Mouse (Mus musculus) fat pad, adult 2 months (tissue): ENCODE results near the gene Tas1r2.

ENCODE experiments used
- DNase-seq: peaks from one replicate; pipeline ENCODE4 v3.0.0-alpha.2; 2011; ENCODE audit warnings: low read depth, low spot score; ENCODE audit errors: extremely low read depth

Tas1r2 gene

DNA sequence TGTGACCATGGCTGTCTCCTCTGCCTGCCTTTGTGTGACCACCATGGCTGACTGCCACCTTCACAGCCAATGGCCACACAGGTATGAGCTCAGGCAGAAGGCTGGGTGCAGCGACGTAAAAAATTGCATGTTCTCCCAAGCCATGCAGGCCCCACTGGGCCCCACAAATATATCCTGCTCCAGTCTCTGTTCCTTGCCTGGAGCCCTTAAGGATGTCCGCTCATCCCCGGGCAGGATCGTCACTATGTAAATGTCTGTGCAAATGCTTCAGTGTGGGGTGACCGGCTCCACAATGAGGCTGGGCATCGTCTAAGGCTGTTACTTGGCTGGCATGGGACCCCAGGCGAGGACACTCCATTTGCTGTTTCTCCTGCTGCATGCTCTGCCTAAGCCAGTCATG lies at the start of gene Tas1r2:
Tas1r2 (plus strand) TSS at position 301 of the 400 bp plus-strand sequence.
- no peak for DNase-seq

DNA sequence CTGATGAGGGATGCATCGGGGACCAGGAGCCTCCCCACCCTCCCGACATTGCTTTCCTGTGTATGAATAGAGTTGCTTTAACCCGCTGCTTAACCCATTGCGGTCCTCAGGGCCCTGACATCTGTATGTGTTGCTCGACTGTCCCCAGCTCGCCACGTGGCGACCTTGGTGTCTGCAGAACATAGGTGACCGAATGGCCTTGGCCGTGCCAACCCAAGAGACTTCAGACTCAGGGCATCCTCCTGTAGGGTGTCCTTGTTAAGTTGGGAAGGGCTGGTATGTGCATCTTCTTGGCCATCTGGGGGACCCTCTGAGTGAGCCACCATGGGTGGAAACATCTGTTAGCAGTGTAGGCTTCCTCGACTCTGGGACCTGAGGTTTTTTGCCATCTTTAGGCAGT lies 48.1 kb upstream of the Tas1r2 start:
- DNase-seq = no peak

DNA sequence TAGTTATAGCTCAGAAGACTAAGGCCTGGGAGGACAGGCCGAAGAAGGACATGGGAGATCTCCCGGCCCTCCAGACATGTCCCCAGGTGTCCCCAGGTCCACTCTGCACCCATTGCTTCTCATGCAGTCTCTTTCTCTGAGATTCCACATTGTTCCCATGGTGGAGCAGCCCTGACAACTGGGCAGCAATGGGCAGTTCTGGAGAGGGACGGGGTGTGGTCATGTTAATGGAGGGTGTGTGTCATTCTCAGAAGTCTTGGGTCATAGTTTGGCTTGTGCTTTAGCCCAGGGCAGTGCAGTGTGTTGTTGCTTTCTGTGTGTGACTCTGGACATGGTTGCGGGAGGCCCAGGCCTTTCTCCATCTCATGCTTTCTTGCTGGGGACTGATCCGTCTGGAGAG lies 46.6 kb upstream of the Tas1r2 start:
- no peak for DNase-seq

DNA sequence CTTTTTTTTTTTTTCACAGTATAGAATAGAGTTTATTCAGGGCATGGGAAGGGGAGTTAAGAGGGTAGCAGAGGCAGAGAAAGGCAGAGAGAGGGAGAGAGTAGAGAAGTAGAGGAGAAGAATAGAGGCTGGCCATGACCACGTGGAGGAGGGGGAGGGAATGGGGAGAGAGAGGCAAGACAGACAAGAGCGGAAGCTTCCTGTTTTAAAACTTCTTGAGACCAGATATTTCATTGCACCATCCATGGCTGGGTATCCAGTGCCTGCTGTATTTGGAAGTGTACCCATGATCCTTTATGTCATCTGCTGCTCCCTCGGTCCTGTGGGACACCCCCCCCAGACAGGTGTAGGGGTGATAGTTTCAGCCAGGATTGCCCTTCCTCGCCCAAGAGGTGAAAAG lies 44.4 kb upstream of the Tas1r2 start:
- no peak for DNase-seq

DNA sequence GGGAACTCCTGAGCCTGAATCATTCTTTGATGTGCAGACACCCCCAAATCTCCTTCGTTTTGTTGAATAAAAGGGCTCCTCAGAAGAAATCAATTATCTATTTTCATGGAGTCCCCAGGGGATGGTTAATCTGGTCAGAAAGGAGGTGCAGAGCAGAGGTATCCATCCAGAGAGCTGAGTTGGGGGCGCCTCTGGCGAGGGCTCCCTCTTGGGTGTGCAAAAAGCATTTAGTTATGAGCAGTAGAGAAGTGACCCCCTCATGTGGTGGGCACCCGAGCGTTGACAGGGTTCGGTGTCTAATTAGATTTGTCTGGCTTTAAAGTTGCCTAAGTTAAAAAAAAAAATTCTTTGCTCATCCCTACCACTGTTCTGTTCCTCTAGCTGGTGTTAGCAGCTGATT lies 42.4 kb upstream of the Tas1r2 start:
- DNase-seq = no peak

DNA sequence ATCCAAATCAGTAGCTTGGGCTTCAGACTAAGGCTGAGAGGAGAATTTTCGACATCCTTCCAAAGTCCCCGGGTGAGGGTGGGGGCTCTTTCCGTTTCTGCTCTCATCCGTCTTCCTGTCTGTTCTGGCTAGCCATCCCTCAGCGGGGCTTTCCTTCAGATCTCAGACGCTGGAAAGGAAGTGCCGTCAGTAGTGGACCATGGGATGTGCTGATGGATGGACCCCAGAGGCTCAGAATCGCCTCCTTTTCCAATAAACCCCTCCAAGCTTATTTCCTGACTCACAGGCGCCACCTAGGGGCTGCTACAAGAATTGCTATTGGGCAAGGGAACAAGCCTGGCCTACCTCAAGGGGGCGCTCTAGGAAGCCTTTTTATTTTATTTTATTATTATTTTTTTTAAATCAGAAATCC lies 41.8 kb upstream of the Tas1r2 start:
- no peak for DNase-seq

DNA sequence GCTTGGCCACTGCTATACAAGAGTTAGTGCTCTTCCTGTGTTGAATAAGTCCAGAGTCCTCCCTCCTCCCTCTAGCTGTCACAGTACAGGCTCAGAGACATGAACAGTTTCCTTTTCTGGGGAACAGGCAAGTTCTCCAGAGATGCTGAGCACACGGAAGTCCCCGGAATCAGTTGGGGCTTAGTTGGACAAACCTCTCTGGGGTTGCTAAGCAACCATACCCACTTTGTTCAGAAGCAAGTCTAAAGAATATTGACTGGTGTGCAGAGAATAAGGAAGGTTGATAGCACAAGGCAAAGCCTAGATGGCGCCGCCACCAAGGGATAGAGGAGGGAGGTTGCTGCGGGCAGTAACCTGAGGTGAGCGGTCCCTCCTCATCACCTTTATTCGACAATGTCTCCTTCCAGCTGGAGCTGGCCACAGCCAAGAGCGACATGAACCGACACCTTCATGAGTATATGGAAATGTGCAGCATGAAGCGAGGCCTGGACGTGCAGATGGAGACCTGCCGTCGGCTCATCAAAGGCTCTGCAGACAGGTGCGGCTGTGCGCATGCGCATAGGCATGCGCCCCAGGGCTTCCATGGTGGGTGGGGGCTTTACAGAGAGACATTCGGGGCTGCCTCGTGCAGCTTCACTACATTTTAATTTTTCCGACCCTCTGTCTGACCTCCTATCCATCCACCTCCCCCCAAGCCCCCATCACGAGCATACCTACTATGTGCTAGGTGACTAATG lies 38.6 kb upstream of the Tas1r2 start:
- DNase-seq = no peak

DNA sequence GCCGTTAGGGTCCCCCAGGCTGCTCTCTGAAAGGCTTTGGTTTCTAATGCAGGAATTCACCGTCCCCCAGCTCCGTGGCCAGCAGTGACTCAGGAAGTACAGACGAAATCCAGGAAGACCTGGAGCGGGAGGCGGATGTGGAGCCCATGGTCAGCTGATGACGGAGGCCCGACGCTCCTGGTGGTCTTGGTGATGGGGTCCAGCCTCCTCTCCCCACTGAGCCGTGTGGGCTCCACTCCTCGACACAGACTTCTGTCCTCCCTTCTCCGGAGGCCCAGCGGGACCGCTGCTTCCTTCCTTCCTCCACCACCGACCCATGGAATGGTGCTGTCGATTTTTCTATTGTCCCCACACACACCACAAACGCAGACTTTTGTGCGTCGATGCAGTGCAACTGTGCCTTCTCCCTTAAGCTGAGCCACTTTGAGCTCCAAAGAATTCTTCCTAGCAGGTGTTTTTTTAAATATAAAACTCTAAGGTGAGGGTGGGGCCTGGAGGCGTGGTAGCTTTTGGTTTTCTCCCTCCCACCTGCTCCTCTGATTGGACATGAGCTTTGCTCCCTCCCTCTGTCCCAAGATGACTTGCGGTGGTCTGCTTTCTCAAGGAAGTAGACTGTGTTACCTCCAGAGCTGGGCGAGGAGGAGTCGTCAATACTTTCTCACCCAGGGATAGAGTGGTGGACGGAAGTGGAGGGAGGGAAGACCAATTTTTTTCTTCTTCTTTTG lies 36.9 kb upstream of the Tas1r2 start:
- DNase-seq = no peak

DNA sequence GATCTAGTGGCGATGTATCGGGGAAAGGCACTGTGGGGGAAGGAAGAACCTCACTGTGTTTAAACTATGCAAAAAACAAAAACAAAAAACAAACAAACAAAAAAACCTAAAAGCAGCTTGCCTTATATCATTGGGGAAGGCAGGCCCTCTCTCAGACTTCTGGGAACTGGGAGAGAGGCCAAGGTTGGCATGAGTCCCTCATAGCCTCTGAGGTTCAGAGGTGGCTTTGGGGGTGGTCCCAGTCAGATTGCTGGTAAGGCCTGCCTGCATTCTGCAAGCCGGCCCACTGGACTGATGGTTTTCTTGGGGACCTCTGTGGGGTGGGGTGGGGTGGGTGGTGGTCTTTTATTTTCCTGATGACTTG lies 36.4 kb upstream of the Tas1r2 start:
- DNase-seq = no peak

DNA sequence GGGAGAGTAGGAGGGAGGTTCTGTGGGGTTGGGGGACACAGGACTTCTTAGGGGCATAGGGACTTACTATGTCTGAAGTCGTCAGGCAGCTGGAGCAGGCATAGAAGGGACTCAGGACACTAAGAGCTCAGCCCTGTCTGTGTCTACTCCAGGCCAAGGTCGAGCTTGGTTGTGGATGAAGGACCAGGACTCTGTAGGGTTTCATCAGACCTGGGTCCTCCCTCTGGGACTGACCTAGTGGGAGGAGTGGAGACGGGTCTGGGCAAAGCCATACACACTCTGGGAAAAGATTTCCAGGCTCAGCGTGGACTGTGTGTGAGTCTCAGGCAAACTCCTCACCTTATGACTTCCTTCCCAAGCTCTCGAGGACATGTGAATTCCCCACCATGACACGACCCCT lies 33.6 kb upstream of the Tas1r2 start:
- DNase-seq = no peak

DNA sequence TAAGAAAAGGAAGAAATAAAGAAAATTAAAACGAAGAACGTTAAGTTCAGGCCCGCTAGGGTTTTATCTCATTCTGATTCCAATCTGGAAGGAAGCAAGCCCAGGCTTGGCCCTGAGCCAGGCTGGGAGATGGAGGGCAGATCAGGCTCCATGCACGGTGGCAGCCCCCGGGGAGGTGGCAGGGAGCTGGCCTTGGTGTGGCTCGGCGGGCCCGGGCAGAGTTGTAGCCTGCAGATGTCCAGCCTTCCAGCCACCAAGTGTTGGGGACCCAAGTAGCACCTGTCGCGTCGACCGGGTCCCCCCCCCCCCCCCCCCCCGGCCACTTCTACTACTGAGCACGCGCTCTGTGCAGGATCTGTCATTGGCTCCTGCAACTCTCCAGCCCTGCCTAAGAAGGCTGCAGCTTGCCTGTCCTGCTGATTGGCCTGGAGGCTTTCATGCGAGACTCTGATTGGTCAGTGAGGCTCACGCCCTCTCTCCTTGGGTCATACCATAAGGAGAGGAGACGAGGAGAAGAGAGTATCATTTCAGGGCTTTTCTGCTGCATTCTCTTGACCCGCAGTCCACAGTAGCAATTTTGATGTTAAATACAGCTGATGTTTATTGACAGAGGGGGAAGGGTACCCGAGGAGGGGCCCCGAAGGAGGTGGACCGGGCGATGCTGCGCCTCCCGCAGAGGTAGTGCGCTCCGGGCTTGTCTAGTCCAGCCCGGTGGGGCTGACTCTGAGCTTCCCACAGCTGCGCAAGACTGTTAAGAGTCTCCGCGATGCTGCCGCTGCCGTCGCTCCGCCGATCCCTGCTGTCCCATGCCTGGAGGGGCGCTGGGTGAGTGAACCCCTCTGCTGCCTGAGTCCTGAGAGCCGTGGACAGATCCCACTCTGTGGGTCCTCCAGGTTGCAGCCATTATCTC lies 30.7 kb upstream of the Tas1r2 start, which contains the start of gene Aldh4a1:
Aldh4a1 (plus strand) TSS at position 494 of the 910 bp plus-strand sequence.
- peak; percentile 96 for DNase-seq

DNA sequence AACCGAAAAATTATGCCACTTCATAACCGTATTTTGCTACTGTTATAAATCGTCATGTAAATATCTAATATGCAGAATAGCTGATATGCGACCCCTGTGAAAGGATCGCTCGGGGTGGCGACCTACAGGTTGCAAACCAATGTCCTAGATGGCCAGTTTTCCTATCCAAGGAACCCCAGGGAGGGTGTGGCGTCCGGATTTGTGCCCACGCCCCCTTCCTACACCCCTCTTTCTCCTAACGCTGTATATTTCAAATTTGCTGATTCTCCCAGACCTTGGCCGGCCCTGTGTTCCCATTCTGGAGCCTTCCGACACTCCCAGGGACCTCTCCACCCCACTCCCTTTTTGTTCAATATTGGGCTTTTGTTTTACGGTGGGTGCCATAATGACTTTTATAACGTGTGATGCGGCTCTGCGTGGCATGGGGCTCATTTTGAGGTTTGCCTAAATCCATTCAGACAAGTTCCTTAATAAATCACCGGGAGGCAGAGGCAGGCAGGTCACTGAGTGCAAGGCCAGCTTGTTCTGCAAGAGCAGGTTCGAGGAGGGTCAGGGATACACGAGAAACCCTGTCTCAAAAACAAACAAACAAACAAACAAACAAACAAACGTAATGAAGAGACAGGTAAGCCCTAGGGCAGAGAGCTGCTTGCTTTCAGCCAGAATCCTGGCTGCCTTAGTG lies 29.8 kb upstream of the Tas1r2 start:
- DNase-seq = no peak

DNA sequence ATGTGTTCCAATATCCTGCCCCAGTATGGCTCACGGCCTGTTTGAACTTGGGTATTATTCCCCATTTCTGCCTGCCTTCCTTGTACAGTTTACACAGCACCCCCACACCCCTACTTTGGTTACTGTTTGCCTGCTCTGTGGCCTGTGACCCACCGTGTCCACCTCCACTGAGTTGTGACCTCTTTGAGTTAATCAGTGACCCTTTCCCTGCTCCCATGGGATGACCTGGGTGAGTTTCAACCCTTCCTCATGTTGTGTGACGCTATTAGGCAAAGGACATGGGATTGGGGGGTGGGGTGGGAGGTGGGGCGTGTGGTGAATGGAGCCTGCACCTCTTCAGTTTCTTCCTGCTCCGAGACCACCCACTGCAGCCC lies 29.2 kb upstream of the Tas1r2 start:
- DNase-seq = no peak

DNA sequence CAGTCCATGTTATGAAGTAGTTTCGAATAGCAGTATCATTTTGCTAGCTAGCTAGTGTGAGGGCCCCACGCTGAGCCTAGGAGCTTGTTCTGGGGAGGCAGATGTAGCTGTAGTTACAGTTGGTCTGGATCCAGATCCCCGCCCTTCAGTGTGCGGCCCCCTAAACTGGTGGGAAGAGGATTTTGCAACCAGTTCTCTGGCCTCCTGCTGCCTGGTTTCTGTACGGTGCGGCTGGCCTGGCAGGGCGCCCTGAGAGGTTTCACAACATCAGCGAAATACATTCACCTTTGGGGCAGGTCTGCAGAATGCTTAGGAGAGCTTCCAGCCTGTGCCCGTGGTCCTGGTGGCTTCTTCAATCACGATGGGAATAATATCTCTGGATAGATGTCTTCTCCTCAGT lies 28.6 kb upstream of the Tas1r2 start:
- peak; percentile 36 for DNase-seq

DNA sequence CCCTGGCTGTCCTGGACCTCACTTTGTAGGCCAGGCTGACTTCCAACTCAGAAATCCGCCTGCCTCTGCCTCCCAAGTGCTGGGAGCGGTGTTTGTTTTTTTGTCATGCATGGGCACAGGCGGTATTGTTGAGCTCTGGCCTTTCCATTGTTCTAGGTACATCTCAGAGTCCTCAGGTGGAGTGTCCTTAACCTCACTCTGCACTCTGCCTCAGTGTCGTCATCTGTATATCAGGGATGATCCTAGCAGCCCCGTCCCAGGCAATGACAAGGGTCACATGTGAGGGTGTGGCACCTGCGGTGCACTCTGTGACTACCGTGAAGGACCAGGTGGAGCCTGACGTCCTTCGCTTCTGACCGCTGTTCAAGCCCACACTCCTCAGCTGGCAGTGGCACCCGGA lies 26.0 kb upstream of the Tas1r2 start:
- no peak for DNase-seq

DNA sequence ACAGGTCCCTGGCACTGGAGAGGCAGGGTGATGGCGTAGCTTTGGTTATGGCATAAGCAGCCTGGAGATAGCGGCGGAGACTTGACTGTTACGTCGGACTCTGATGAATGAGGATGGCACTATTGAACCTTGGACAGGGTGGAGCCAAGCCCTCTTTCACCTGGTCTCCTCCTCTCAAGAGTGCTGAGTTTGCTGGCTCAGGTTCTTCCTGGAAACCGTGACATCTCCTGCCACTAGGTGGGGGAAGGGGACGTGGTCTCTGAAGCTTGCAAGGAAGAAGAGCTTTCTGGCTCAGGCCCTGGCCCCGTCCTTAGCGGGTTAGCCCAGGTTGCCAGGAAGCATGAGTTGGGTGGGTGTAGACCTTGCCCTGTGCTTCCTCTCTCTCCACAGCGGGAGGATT lies 23.2 kb upstream of the Tas1r2 start:
- DNase-seq = no peak

DNA sequence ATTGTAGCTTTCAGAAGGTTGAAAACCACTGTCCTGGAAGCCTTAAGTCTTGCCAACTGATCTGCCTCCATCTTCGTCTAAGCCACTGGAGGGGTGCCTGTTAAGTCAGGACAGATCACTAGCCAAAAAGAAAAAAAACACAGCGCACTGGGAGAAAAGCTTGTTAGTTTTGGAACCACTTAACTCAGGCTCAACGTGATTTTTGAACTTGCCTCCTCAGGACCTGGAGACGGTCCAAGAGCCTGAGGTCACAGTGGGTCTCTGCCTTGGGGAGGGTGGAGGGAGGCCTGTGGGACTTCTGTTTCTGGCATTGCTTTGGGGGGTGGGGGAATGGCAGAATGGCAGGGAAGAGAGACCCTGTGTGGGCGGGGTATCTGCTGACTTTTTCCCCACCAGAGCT lies 22.2 kb upstream of the Tas1r2 start:
- no peak for DNase-seq

DNA sequence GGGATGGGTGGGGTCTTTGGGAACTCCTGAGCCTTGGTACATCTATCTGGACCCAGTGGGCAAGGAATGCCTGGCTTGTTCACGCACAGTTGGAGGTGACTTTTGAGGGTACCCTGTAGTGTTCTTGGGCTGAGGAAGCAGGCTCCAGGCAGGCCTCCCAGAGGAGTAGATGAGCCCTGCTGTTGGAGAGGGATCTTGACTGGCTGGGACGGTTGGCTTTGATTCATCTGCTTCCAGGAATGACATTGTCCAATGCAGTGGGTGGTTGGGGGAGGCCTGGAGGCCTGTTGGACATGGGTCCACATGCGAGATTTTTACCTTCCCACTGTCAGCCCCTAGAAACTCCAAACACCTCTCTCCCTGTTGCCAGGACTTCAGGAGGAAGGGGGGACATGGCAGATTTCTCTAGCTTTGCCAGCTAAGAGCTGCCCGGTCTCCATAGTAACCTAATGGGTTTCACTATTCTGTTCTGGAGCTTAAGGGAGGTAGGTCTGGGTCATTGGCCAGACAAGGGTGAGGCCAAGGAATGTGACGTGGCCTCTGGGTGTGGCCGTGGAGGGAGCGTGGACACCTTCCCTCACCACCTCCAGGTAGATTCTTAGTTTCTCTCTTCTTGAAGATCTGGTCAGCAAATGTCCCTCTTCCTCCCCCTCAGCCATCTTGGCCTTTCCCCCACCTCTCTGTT lies 21.6 kb upstream of the Tas1r2 start:
- no peak for DNase-seq

DNA sequence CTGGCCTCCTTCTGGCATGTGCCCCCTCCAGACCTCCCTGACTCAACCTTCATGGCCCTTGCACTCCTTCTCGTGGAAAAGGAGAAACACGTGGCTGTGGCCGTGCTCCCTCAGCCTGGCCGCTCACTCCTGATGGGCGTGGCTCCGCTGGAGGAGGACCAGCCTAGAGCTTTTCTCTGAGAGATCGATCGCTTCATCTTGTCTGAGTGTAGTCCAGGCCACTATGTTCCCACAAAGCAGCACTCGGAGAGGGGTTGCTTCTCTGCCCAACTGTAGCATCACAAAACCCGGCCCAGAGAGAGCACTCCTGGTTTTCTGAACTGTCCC lies 21.1 kb upstream of the Tas1r2 start:
- DNase-seq = no peak

DNA sequence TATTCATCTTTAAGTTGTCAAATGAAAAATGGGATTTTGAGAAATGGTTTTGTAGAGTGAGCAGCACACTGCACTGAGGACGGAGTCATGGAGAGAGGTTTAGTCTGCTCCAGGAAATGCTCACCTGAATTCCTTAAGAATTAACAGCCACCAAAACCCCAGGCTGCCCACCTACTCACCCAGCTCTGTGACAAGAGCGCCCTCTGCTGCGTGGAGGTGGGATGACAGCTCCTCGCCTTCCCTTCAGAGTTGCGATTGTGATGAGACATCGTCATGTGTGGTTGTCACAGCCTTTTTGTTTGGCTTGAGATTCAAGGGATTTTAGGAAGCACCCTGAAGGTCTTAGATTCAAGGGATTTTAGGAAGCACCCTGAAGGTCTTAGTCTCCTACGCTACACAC lies 17.0 kb upstream of the Tas1r2 start:
- DNase-seq = no peak

DNA sequence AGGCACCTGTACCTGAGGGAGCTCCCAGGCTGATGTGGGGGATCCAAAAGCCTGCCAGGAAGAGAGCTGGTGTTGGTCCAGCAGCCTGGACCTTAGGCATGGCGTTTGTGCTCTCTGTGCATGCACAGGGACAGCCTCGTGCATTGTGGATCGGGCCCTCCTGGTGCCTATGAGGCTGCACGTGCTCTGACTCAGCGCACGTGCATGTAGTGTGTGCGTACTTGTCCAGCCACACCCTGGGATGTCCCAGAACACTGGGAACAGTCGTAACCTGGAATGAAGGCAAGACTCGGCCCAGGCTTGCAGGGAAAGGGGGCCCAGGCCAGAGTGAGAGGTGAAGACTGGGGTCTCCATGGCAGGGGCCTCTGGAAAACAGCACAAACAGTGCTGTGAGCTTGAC lies 15.5 kb upstream of the Tas1r2 start:
- no peak for DNase-seq
